Mouse (Mus musculus) bone marrow, adult 2 months (tissue): ENCODE results near the gene Tmem234. TPM values are rescaled to one million over a fixed set of nuclear protein-coding genes. Genes with fewer than 3 reads are reported as not detected.

Experiments
- H3K27ac ChIP-seq: fragments of 200-500 bp; 2 replicates; pipeline ENCODE4 v1.5.1; 2012; ENCODE audit warnings: low read depth, mild to moderate bottlenecking, control low read depth, inconsistent platforms, low read length; ENCODE audit not compliant: control insufficient read depth, poor library complexity, insufficient read depth
- H3K4me1 ChIP-seq: fragments of 200-500 bp; 2 replicates; pipeline ENCODE4 v1.6.1; 2011; ENCODE audit warnings: low read length; ENCODE audit not compliant: control insufficient read depth, insufficient read depth
- H3K4me3 ChIP-seq: fragments of 200-500 bp; replicated peaks from 2 replicates; pipeline ENCODE3; 2011; ENCODE audit warnings: mild to moderate bottlenecking, low read depth, low read length, control low read depth; ENCODE audit not compliant: control insufficient read depth
- CTCF ChIP-seq: fragments of 200-500 bp; IDR thresholded peaks from 2 replicates; pipeline ENCODE4 v1.5.1; 2011; ENCODE audit warnings: low read length, control low read depth; ENCODE audit not compliant: control insufficient read depth, insufficient read depth
- POLR2A ChIP-seq: fragments of 200-500 bp; IDR thresholded peaks from 2 replicates; pipeline ENCODE4 v1.6.1; 2011; ENCODE audit warnings: low read depth, mild to moderate bottlenecking, control low read depth, low read length, borderline replicate concordance; ENCODE audit not compliant: control insufficient read depth
- WGBS: fragments of 180-500 bp; shearing (Covaris S2); methylation state at CpG from one replicate; pipeline ENCODE4 v1.1.7; 2018; 5-methylcytosine and 5-hydroxymethylcytosine counted together
- polyA plus RNA-seq: library from polyadenylated mRNA; stranded (reverse); fragments of >200 nt; gene quantifications from 2 replicates; pipeline ENCODE4 v1.2.4, GENCODE M21; 2011; ENCODE audit warnings: low replicate concordance; ENCODE audit not compliant: missing spikeins, insufficient read depth, insufficient read length

Tmem234 gene
- polyA plus RNA-seq, 1 experiment, result 118 TPM

- peaks cover 4% of the 10 kb centered on the region; the same call in 1 of the 2 replicates for H3K4me1 ChIP-seq
- 0% methylated on average over 18 of the region's 18 CpGs for WGBS
- TF ChIP-seq POLR2A (peak; percentile 67; the same call in 1 of the 2 replicates), CTCF (no peak)
- H3K27ac ChIP-seq, result peak overlapping the region; percentile 78
- H3K4me3 ChIP-seq, result peak overlapping the region; percentile 78
These were observed 24.0 kb downstream of the Tmem234 start for GRCm38 (mm10) chr4:129624281-129625028.

GRCm38 (mm10) chr4:129625029-129625370, 24.5 kb downstream of the Tmem234 start:
- 0% methylated on average over 6 of the region's 6 CpGs for WGBS
- H3K4me1 ChIP-seq, result peaks cover 4% of the 10 kb centered on the region; the same call in 1 of the 2 replicates
- H3K4me3 ChIP-seq, result peak overlapping the region; percentile 78
- TF ChIP-seq POLR2A (no peak), CTCF (no peak)
- peak overlapping the region; percentile 78 for H3K27ac ChIP-seq

DNA sequence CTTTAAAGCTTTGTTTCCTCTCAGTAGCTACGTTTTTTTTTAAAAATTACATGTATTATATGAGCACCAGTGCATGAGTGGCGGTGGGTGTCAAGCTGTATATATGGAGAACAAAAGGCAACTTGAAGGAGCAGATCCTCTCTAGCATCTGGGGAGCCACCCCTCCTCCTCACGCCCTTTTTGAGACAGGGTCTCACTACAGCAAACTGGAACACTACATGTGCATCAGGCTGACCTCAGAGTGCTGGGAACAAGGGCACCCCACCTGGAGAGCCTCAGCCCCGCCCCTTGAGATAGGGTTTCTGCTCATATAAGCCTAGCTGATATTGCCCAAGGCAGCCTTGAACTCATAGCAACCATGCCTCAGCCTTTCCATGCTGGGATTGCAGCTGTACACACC, 25.0 kb downstream of the Tmem234 start:
- TF ChIP-seq CTCF, result no peak
- TF ChIP-seq POLR2A, result no peak
- 46% methylated on average over 4 of the region's 4 CpGs for WGBS
- Histone ChIP-seq H3K4me3 (no peak overlapping the region), H3K4me1 (peaks cover 4% of the 10 kb centered on the region; the same call in 1 of the 2 replicates), H3K27ac (no peak overlapping the region; the same call in 1 of the 2 replicates)

GRCm38 (mm10) chr4:129626035-129626434, 25.6 kb downstream of the Tmem234 start:
- 83% methylated on average over 6 of the region's 6 CpGs for WGBS
- H3K4me1 ChIP-seq, result peaks cover 4% of the 10 kb centered on the region; the same call in 1 of the 2 replicates
- no peak overlapping the region for H3K4me3 ChIP-seq
- TF ChIP-seq POLR2A, result no peak
- TF ChIP-seq CTCF, result no peak
- no peak overlapping the region for H3K27ac ChIP-seq

DNA sequence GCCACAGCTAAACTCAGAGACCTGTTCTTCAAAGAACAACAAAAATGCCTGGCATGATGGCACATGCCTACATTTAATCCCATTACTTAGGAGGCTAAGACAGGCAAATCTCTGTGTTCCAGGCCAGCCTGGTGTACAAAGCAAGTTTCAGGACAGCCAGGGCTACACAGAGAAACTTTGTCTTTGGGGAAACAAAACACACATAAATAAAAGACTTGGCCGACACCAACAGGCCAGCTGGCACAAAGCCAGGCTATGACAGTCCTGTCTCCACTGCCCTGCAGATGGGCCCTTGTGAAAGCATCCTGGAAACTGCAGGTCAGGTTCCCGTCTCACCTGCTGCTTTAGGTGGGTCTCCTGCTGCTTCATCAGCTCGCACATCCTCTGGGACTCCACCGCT, 30.5 kb downstream of the Tmem234 start:
- Histone ChIP-seq H3K4me1 (no peaks in the 10 kb centered on the region), H3K27ac (no peak overlapping the region), H3K4me3 (no peak overlapping the region)
- 85% methylated on average over 4 of the region's 4 CpGs for WGBS
- TF ChIP-seq CTCF (no peak), POLR2A (no peak)

GRCm38 (mm10) chr4:129631867-129632266, 31.4 kb downstream of the Tmem234 start:
- Histone ChIP-seq H3K27ac (no peak overlapping the region), H3K4me1 (no peaks in the 10 kb centered on the region), H3K4me3 (no peak overlapping the region)
- WGBS, result 89% methylated on average over 12 of the region's 12 CpGs
- TF ChIP-seq POLR2A (no peak), CTCF (no peak)

DNA sequence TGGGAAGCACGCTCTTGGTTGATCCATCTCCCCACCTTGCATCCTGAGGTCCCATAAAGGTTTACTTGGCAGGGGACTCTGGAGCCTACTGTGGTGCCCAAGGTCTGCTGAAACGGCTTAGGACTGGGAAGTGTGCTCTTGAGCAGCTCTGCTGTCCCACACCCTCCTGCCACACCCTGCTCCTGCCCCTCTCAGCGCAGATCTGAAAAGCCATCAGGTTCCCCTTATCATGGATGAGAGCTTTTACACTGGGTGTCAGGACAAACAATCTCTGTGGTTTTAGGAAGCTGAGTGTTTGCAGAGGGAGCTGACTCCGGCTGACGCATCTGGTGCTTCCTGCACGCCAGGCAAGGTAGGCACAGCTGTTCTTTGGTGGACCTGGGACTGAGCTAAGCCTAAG, 33.4 kb downstream of the Tmem234 start:
- TF ChIP-seq POLR2A (no peak), CTCF (no peak)
- Histone ChIP-seq H3K4me3 (no peak overlapping the region), H3K4me1 (no peaks in the 10 kb centered on the region), H3K27ac (no peak overlapping the region)
- WGBS, result 74% methylated on average over 6 of the region's 6 CpGs

GRCm38 (mm10) chr4:129639221-129639620, 38.8 kb downstream of the Tmem234 start:
- no peak for TF ChIP-seq CTCF
- no peak for TF ChIP-seq POLR2A
- 0 out of 2 replicates have a peak overlapping the region, but pooled peaks have one; percentile 24 for H3K27ac ChIP-seq

More at GRCm38 (mm10) chr4:129639221-129639620, 38.8 kb downstream of the Tmem234 start:
- Histone ChIP-seq H3K4me1 (no peaks in the 10 kb centered on the region), H3K4me3 (no peak overlapping the region)
- whole genome bisulfite sequencing, result 86% methylated on average over 15 of the region's 15 CpGs
